Mouse (Mus musculus) hindbrain, embryonic 12.5 days (tissue): Measurements from ENCODE around the gene Prpf4b. TPM values are rescaled to one million over a fixed set of nuclear protein-coding genes. Genes with fewer than 3 reads are reported as not detected.
"Not testable (repeated sequence)": the region's sequence is repeated elsewhere in the genome, so short reads cannot be mapped to it uniquely, and the experiment has no call there.

Source experiments
- ATAC-seq: fragments of 200-750 bp; cut with Nextera tagmentation; 2 replicates; pipeline ENCODE4 v1.8.0; 2017; ENCODE audit warnings: moderate TSS enrichment; ENCODE audit not compliant: low FRiP score
- H3K27ac ChIP-seq: fragments of 300-500 bp; sonication (generic); 2 replicates; pipeline ENCODE4 v1.5.1; 2016; ENCODE audit warnings: mild to moderate bottlenecking
- H3K27me3 ChIP-seq: fragments of 300-500 bp; sonication (generic); 2 replicates; pipeline ENCODE4 v1.6.1; 2016; ENCODE audit warnings: mild to moderate bottlenecking
- H3K36me3 ChIP-seq: fragments of 300-500 bp; sonication (generic); 2 replicates; pipeline ENCODE4 v1.6.1; 2016; ENCODE audit warnings: mild to moderate bottlenecking
- H3K4me1 ChIP-seq: fragments of 300-500 bp; sonication (generic); 2 replicates; pipeline ENCODE4 v1.6.1; 2016
- H3K4me2 ChIP-seq: fragments of 300-500 bp; sonication (generic); replicated peaks from 2 replicates; pipeline ENCODE4 v1.6.1; 2016; ENCODE audit warnings: mild to moderate bottlenecking
- H3K4me3 ChIP-seq: fragments of 300-500 bp; sonication (generic); 2 replicates; pipeline ENCODE4 v1.5.1; 2016; ENCODE audit warnings: mild to moderate bottlenecking
- H3K9ac ChIP-seq: fragments of 300-500 bp; sonication (generic); 2 replicates; pipeline ENCODE4 v1.6.1; 2016; ENCODE audit warnings: mild to moderate bottlenecking, moderate library complexity
- H3K9me3 ChIP-seq: fragments of 300-500 bp; sonication (generic); replicated peaks from 2 replicates; pipeline ENCODE4 v1.6.1; 2016; ENCODE audit warnings: mild to moderate bottlenecking
- WGBS: fragments of 180-500 bp; shearing (Covaris S2); methylation state at CpG from one replicate; pipeline ENCODE4 v1.1.7; 2016; 5-methylcytosine and 5-hydroxymethylcytosine counted together
- polyA plus RNA-seq: library from polyadenylated mRNA; unstranded; fragments of >200 nt; fragmentation: Nextera tagmentation; extraction: Ambion mirVana; gene quantifications from 2 replicates; pipeline ENCODE4 v1.2.1, GENCODE M21; 2016

Prpf4b gene
- 94.8 and 98.1 TPM in 2 replicates for polyA plus RNA-seq

DNA sequence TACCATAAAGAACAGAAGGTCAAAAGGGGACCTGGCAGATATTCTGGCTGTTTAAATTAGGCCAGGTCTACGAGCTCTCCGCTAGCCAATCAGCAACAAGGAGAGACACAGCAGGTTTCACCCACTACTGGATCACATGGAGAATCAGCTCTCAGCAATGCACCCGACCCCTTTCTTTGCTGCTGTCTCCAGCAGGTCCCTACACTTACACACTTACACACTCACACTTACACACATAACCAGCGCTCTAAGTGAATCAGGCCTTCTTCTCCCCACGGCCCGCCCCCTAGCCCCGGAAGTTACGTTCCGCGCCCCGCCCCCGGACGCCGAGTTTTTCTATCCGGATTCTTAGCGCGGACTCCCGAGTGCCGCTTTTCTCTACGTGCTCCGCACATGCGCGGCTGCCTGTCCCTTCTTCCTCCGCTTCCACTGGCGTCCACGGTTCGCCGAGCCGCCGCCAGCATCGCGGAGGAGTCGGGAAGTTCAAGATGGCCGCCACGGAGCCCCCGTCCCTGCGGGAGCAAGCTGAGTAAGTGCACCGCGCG is at the start of gene Prpf4b:
TSS of gene Prpf4b (plus strand) at position 137 of the 545 bp plus-strand sequence.
- Histone ChIP-seq H3K36me3 (0 out of 2 replicates have a peak, but pooled peaks cover 3% of the 10 kb centered on the region), H3K27me3 (no peaks in the 10 kb centered on the region), H3K4me1 (peaks cover 30% of the 10 kb centered on the region), H3K27ac (peak within 1 kb of the TSS; percentile 99), H3K9ac (peak within 1 kb of the TSS; percentile 97), H3K4me2 (peak within 1 kb of the TSS; percentile 73), H3K9me3 (no peaks in the 10 kb centered on the region), H3K4me3 (peak within 1 kb of the TSS; percentile 94)
- peak; percentile 81 for ATAC-seq
- under 1% methylated on average over 39 of the region's 40 CpGs for whole genome bisulfite sequencing

DNA sequence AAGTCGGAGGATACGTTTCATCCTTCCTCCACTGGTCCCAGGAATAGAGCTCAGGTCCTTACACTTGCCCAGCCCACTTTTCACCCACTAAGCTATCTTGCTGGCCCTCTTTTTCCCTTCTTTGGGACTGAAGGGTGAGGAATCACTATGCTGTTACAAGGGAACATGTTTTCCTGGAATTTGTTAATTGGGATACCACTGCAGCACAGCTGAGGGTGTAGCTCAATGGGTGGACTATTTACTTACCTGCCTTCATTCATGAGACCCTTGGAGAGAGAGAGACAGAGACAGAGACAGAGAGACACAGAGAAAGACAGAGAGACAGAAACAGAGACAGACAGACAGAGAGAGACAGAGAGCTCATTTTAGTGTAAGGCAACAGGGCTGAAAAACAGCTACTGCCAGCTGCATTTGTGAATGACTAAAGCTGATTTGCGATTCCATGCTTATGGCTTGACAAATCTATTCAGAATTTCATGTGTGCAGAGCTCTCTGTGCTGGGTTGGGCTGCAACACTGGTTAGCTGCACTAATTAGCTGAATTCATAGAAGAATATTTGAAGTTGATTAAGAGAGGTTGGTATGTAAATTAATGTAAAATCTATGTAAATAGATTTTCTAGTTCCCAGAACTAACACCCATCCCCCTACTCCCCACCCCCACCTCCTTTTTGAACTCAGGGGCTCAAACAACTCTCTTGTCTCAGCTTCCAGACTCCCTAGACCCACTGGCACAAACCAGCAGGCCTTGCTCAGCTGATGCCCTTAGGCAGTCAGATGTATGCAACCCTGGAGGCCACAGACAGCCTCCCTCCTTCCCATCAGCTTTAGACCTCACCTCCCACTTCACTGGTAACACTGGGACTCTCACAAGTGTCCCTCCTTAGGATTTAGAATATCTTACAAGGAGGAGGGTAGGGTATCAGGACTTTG is 48.1 kb upstream of the Prpf4b start:
- no peak overlapping the region for H3K9ac ChIP-seq
- H3K27ac ChIP-seq: peak overlapping the region; percentile 40
- 74% methylated on average over 3 of the region's 3 CpGs for WGBS
- H3K4me1 ChIP-seq: peaks cover 9% of the 10 kb centered on the region
- no peaks in the 10 kb centered on the region for H3K9me3 ChIP-seq
- H3K4me3 ChIP-seq: no peak overlapping the region
- no peaks in the 10 kb centered on the region for H3K27me3 ChIP-seq
- H3K36me3 ChIP-seq: no peaks in the 10 kb centered on the region
- no peak overlapping the region for H3K4me2 ChIP-seq
- peak; percentile 88 for ATAC-seq

DNA sequence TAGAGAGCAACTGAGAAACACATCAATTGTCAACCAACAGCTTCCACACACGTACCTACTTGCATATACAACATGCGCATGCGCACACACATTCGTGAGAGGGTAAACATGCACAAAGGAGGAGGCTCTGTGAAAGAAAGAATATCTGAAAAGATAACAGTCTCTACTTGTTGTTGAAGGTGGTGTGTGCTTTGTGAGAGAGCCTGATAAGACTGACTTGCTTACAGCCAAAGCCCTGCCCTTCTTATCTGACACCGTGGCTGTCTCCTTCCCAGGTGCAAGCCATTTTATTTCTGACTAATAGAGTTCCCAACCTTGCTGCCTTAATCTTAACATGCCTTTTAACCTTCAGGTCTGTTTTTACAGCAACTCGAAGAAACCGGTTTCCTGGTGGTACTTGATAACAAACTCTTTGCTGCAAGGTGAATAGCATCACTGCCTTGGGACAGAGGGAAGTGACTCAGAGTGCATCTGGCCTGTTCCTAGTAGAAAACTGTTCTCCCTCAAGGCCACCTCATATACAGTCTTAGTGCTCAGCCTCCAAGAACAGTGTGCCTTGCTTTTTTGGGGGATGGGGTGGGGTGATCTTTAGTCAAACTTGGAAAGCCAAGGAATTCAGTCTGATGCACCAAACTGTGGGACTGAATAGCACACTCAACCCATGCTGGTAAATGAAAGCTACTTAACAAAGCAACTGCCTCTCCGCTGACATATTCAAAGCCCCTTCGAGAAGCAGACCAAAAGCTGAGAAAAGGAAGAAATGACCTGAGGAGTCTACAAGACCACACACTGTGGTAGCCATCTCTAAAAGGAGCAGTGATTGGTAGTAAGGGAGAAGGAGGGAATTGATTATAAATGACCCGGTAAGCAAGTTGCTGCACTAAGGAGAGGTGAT is 46.9 kb upstream of the Prpf4b start:
- ATAC-seq: no peak
- no peaks in the 10 kb centered on the region for H3K9me3 ChIP-seq
- no peaks in the 10 kb centered on the region for H3K36me3 ChIP-seq
- 68% methylated on average over 10 of the region's 10 CpGs for WGBS
- no peak overlapping the region for H3K9ac ChIP-seq
- no peak overlapping the region for H3K27ac ChIP-seq
- H3K4me1 ChIP-seq: peaks cover 9% of the 10 kb centered on the region
- H3K4me3 ChIP-seq: no peak overlapping the region
- no peaks in the 10 kb centered on the region for H3K27me3 ChIP-seq
- no peak overlapping the region for H3K4me2 ChIP-seq

DNA sequence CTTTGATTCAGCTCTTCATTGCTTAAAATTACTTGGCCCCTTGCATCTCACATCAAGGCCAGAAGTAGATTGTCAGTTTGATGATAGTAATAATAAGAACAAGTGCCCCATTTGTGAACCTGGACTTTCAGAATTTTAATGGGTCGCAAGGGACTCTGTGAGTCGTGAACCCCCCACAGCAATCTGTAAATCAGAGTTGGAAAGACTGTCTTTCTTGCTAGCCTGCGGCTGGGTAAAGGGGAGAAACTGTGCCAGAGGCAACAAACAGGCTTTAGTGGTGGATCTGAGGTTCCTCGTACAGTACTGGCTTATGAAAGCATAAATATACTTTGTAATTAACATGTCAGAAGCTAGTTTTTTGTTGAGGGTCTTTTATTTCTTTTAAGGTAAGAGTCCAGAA is 32.3 kb upstream of the Prpf4b start:
- ATAC-seq: no peak
- no peaks in the 10 kb centered on the region for H3K27me3 ChIP-seq
- 88% methylated on average over 4 of the region's 4 CpGs for WGBS
- H3K9ac ChIP-seq: no peak overlapping the region
- no peaks in the 10 kb centered on the region for H3K9me3 ChIP-seq
- H3K4me1 ChIP-seq: no peaks in the 10 kb centered on the region
- no peak overlapping the region for H3K4me3 ChIP-seq
- H3K4me2 ChIP-seq: no peak overlapping the region
- no peaks in the 10 kb centered on the region for H3K36me3 ChIP-seq
- no peak overlapping the region for H3K27ac ChIP-seq

DNA sequence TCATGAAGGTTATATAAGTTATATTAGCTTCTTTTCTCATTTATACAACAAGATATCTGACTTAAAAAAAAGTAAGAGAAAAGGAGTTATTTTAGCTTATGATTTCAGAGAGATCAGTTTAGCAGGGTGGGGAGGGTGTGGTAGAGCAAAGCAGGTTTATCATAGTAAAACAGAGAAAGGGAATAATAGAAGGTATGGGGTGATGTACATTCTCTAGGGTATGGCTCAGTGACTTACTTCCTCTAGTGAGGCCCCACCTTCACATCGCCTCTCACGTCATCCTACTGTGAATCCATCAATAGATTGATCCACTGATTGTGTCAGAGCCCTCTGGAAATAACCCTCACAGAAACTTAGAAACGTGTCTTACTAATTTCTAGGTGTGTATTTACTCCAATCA is 24.3 kb upstream of the Prpf4b start:
- Histone ChIP-seq H3K9ac (no peak overlapping the region), H3K27ac (no peak overlapping the region), H3K27me3 (no peaks in the 10 kb centered on the region), H3K36me3 (no peaks in the 10 kb centered on the region), H3K4me1 (no peaks in the 10 kb centered on the region), H3K4me3 (no peak overlapping the region), H3K9me3 (peaks cover 22% of the 10 kb centered on the region), H3K4me2 (no peak overlapping the region)
- no peak for ATAC-seq
- 85% methylated on average over 3 of the region's 3 CpGs for WGBS

DNA sequence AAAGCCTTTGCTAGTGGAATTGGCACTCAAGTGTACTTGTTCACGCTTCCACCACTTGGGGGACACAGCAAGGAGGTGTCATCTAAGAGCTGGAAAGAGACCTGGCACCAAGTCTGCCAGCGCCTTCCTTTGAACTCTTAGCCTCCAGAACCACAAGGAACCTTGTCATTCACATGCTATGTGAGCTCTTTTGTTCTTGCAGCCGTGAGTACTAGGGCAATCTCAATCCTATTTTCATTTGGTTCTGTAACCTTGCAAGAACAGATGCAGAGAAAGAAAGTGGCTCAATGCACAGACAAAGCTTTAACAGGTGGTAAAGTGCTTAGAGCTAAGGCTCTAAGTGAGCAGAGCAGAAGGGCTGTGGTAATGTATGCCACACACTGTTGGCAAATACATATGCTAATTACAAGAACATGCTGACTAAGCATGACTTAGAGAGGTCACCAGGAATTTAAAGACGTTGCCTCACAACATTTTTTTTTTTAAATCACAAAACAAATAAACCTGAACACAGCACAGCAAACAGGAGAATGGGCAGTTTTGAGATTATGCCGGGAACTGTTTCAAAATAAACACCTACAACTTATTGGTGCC is 23.8 kb upstream of the Prpf4b start:
- Histone ChIP-seq H3K27me3 (no peaks in the 10 kb centered on the region), H3K4me2 (no peak overlapping the region), H3K27ac (no peak overlapping the region), H3K9ac (no peak overlapping the region), H3K9me3 (peaks cover 22% of the 10 kb centered on the region), H3K4me3 (no peak overlapping the region), H3K4me1 (no peaks in the 10 kb centered on the region), H3K36me3 (no peaks in the 10 kb centered on the region)
- WGBS: 70% methylated on average over 5 of the region's 5 CpGs
- ATAC-seq: no peak

DNA sequence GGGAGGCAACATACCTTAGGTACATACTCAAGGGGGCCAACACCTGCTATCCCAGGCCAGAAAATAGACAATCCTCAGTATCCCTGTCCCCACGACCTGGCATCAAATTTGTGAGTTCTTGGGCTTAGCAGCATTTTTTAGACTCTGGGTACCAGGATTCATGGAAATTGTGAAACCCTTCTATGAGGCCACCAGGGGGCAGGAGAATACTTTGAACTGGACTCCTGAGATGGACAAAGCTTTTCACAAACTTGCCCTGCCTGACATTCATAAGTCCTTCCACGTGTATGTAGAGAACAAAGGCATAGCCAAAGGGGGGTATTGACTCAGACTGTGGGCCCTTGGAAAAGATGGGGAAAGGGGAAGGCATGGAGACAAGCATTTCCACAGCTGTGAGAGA is 17.6 kb upstream of the Prpf4b start:
- Histone ChIP-seq H3K4me2 (no peak overlapping the region), H3K9ac (no peak overlapping the region), H3K4me1 (no peaks in the 10 kb centered on the region), H3K36me3 (no peaks in the 10 kb centered on the region), H3K9me3 (peaks cover 22% of the 10 kb centered on the region), H3K27me3 (no peaks in the 10 kb centered on the region), H3K4me3 (no peak overlapping the region), H3K27ac (no peak overlapping the region)
- WGBS: 41% methylated on average over 2 of the region's 2 CpGs
- no peak for ATAC-seq

DNA sequence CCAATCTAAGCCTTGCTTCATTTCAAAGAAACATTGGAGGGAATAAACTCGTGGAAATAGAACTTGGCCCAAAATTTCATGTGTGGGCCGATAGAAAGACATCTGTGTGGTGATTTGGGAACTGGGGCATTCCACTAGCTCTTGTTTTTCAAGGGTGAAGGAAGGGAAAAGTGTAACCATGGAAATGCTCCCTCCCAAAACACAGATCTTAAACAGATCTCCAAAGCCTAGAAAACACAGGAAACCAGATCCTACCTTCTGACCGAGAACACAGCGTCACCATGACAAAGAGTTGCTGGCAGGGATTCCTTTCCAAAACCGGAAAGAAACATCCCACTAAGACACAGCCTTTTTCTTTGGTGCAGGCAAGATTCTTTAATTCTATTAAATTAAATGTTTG is 15.7 kb upstream of the Prpf4b start:
- H3K4me1 ChIP-seq: no peaks in the 10 kb centered on the region
- no peak overlapping the region for H3K4me2 ChIP-seq
- H3K9ac ChIP-seq: no peak overlapping the region
- H3K27me3 ChIP-seq: no peaks in the 10 kb centered on the region
- no peak for ATAC-seq
- H3K4me3 ChIP-seq: no peak overlapping the region
- no peaks in the 10 kb centered on the region for H3K36me3 ChIP-seq
- peaks cover 12% of the 10 kb centered on the region for H3K9me3 ChIP-seq
- H3K27ac ChIP-seq: no peak overlapping the region
- WGBS: 86% methylated on average over 5 of the region's 5 CpGs

DNA sequence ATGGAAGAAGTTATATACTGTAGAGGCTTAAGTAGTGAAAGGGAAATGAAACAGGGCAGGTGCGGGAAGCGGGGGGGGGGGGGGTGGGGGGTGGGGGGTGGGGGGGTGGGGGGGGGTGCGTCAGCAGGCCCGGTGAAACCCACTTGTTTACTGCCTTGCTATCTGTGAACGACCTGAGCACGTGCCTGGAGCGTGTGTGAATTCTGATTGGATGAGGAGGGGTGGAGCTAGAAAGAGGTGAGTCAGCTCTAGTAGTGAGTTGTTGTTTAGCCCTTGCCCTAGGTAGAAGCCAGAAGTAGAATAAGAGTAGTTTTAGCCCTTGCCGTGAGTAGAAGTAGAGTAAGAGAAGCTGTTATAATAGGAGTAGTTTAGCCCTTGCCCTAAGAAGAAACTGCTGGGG is 13.9 kb upstream of the Prpf4b start:
- WGBS: 66% methylated on average over 5 of the region's 8 CpGs
- not testable (repeated sequence) for H3K4me2 ChIP-seq, ATAC-seq, H3K9ac ChIP-seq, H3K36me3 ChIP-seq, H3K4me3 ChIP-seq, H3K27me3 ChIP-seq, H3K27ac ChIP-seq, H3K4me1 ChIP-seq, H3K9me3 ChIP-seq

DNA sequence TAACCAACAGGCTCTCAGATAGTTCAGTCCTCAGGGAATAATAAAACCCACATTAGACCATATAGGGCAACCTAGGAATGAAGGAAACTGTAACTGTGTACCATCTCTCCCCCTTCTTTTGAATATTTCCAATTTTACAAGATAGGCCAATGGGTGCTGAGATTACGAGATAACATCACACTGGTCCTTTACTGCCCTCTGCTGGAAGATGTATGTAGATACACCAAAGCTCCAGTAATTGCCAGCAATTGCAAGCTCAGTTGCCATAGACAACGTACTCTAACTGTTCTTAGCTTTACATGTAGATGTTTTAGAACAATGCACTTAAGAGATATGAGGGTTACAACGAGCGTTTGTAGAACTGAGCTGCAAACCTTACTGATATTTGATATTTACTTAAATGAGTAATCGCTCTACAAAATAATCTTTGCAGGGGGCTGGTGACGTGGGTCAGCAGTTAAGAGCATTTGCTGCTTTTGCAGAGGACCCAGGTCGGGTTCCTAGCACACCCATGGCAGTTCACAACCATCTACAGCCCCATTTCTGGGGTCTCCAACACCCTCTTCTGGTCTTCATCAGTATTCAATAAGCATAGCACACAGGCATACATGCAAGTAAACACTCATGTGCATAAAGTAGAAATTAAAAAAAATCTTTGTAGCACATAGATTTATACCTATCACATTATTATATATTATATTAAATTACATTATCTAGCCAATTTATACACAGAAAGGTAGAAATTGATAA is 10.5 kb upstream of the Prpf4b start:
- Histone ChIP-seq H3K9ac (no peak overlapping the region), H3K4me1 (no peaks in the 10 kb centered on the region), H3K4me2 (no peak overlapping the region), H3K4me3 (no peak overlapping the region), H3K36me3 (no peaks in the 10 kb centered on the region), H3K9me3 (no peaks in the 10 kb centered on the region), H3K27ac (no peak overlapping the region), H3K27me3 (no peaks in the 10 kb centered on the region)
- WGBS: 40% methylated on average over 7 of the region's 7 CpGs
- ATAC-seq: 0 out of 2 replicates have a peak, but pooled peaks have one; percentile 63

DNA sequence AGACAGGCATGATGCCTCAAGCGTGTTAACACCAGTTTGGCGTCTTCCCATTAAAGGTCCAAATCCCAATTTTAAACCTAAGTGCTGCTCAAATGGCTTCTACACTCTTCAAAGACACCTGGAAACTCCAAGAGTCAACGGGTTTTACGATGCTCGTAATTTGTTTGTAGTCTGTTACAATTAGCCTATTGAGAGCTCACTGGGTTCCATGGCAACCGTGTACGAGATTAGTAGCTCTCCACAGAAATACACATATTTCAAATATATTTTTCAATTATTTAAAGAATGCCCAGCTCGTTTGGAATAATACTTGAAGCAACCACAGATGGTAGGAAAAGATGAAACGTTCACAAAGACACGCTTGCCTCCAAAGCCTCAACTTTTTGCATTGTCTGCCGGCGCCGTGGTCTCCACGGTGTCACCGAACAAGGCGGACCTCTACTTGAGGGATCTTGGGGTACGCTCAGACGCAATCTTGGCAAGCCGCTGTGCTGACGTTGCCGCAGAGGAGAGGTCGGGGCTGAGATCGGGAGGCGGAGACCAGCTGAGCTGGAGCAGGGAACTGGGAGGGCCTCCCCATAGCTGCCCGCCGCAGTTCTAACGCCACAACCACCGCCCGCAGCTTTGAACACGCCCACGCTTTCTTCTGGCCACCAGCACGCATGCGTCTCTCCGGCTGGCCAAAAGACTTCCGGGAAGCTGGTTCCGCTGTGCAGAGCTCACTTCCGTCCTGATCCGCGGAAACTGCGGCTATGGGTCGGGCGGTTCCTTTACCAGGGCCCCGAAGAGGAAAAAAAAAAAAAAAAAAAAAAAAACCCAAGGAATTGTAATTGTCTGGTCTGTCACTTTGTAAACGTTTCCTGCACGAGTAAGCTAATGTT is 1.1 kb upstream of the Prpf4b start:
- Histone ChIP-seq H3K4me2 (peak overlapping the region; percentile 73), H3K4me1 (peaks cover 27% of the 10 kb centered on the region), H3K4me3 (peak overlapping the region; percentile 94), H3K27ac (peak overlapping the region; percentile 99), H3K9ac (peak overlapping the region; percentile 65), H3K9me3 (no peaks in the 10 kb centered on the region), H3K27me3 (no peaks in the 10 kb centered on the region), H3K36me3 (no peaks in the 10 kb centered on the region)
- 3% methylated on average over 45 of the region's 45 CpGs for WGBS
- ATAC-seq: peak; percentile 91
